Mouse (Mus musculus): ENCODE results near the gene Spata45. TPM values are rescaled to one million over a fixed set of nuclear protein-coding genes. Genes with fewer than 3 reads are reported as not detected.
"Not testable (repeated sequence)": the region's sequence is repeated elsewhere in the genome, so short reads cannot be mapped to it uniquely, and the experiment has no call there.

The Spata45 gene
- polyA plus RNA-seq, 1 experiment = 182 TPM

- Histone ChIP-seq H3K27ac (ENCODE audit: control insufficient read depth, insufficient read depth, low read depth, low read length) (no peak overlapping the region), H3K27me3 (ENCODE audit: control insufficient read depth, insufficient read depth, low read length) (no peaks in the 10 kb centered on the region), H3K36me3 (ENCODE audit: control insufficient read depth, insufficient read depth, low read length) (no peaks in the 10 kb centered on the region), H3K4me1 (ENCODE audit: control insufficient read depth, insufficient read depth, low read length) (no peaks in the 10 kb centered on the region), H3K4me3 (ENCODE audit: control insufficient read depth, low read depth, low read length) (no peak overlapping the region)
- TF ChIP-seq POLR2A (IDR thresholded peaks at IDR 0.05; ENCODE audit: control insufficient read depth, low read depth, low read length) (no peak), CTCF (IDR thresholded peaks at IDR 0.05; ENCODE audit: control insufficient read depth, insufficient read depth, insufficient replicate concordance, low read depth, low read length) (no peak)
These were observed 27.7 kb upstream of the Spata45 start for GRCm38 (mm10) chr1:191008707-191009106.

- Histone ChIP-seq H3K36me3 (ENCODE audit: control insufficient read depth, insufficient read depth, low read length) (no peaks in the 10 kb centered on the region), H3K4me1 (ENCODE audit: control insufficient read depth, insufficient read depth, low read length) (no peaks in the 10 kb centered on the region), H3K27ac (ENCODE audit: control insufficient read depth, insufficient read depth, low read depth, low read length) (no peak overlapping the region), H3K27me3 (ENCODE audit: control insufficient read depth, insufficient read depth, low read length) (no peaks in the 10 kb centered on the region), H3K4me3 (ENCODE audit: control insufficient read depth, low read depth, low read length) (no peak overlapping the region)
- TF ChIP-seq POLR2A (IDR thresholded peaks at IDR 0.05; ENCODE audit: control insufficient read depth, low read depth, low read length) = no peak
- TF ChIP-seq CTCF (IDR thresholded peaks at IDR 0.05; ENCODE audit: control insufficient read depth, insufficient read depth, insufficient replicate concordance, low read depth, low read length) = no peak
These were observed 22.2 kb upstream of the Spata45 start for GRCm38 (mm10) chr1:191014271-191014670.

GRCm38 (mm10) chr1:191019803-191020202, 16.6 kb upstream of the Spata45 start:
- Histone ChIP-seq H3K27ac (ENCODE audit: control insufficient read depth, insufficient read depth, low read depth, low read length) (no peak overlapping the region), H3K36me3 (ENCODE audit: control insufficient read depth, insufficient read depth, low read length) (no peaks in the 10 kb centered on the region), H3K4me3 (ENCODE audit: control insufficient read depth, low read depth, low read length) (no peak overlapping the region), H3K4me1 (ENCODE audit: control insufficient read depth, insufficient read depth, low read length) (no peaks in the 10 kb centered on the region), H3K27me3 (ENCODE audit: control insufficient read depth, insufficient read depth, low read length) (no peaks in the 10 kb centered on the region)
- TF ChIP-seq POLR2A (IDR thresholded peaks at IDR 0.05; ENCODE audit: control insufficient read depth, low read depth, low read length) (no peak), CTCF (IDR thresholded peaks at IDR 0.05; ENCODE audit: control insufficient read depth, insufficient read depth, insufficient replicate concordance, low read depth, low read length) (no peak)

- TF ChIP-seq CTCF (IDR thresholded peaks at IDR 0.05; ENCODE audit: control insufficient read depth, insufficient read depth, insufficient replicate concordance, low read depth, low read length) = no peak
- Histone ChIP-seq H3K27ac (ENCODE audit: control insufficient read depth, insufficient read depth, low read depth, low read length) (no peak overlapping the region), H3K36me3 (ENCODE audit: control insufficient read depth, insufficient read depth, low read length) (no peaks in the 10 kb centered on the region), H3K4me3 (ENCODE audit: control insufficient read depth, low read depth, low read length) (no peak overlapping the region), H3K4me1 (ENCODE audit: control insufficient read depth, insufficient read depth, low read length) (peaks cover 5% of the 10 kb centered on the region), H3K27me3 (ENCODE audit: control insufficient read depth, insufficient read depth, low read length) (no peaks in the 10 kb centered on the region)
These were observed 16.1 kb upstream of the Spata45 start for GRCm38 (mm10) chr1:191020217-191020924.

- TF ChIP-seq CTCF (IDR thresholded peaks at IDR 0.05; ENCODE audit: control insufficient read depth, insufficient read depth, insufficient replicate concordance, low read depth, low read length) (no peak), POLR2A (IDR thresholded peaks at IDR 0.05; ENCODE audit: control insufficient read depth, low read depth, low read length) (no peak)
These were observed 15.4 kb upstream of the Spata45 start for GRCm38 (mm10) chr1:191021016-191021415.

GRCm38 (mm10) chr1:191023140-191023539, 13.3 kb upstream of the Spata45 start:
- Histone ChIP-seq H3K4me3 (ENCODE audit: control insufficient read depth, low read depth, low read length) (no peak overlapping the region), H3K27me3 (ENCODE audit: control insufficient read depth, insufficient read depth, low read length) (no peaks in the 10 kb centered on the region), H3K4me1 (ENCODE audit: control insufficient read depth, insufficient read depth, low read length) (peaks cover 11% of the 10 kb centered on the region), H3K36me3 (ENCODE audit: control insufficient read depth, insufficient read depth, low read length) (no peaks in the 10 kb centered on the region), H3K27ac (ENCODE audit: control insufficient read depth, insufficient read depth, low read depth, low read length) (no peak overlapping the region)
- no peak for TF ChIP-seq CTCF (IDR thresholded peaks at IDR 0.05; ENCODE audit: control insufficient read depth, insufficient read depth, insufficient replicate concordance, low read depth, low read length)
- no peak for TF ChIP-seq POLR2A (IDR thresholded peaks at IDR 0.05; ENCODE audit: control insufficient read depth, low read depth, low read length)

More at GRCm38 (mm10) chr1:191021016-191021415, 15.4 kb upstream of the Spata45 start:
- Histone ChIP-seq H3K4me1 (ENCODE audit: control insufficient read depth, insufficient read depth, low read length) (peaks cover 7% of the 10 kb centered on the region), H3K27me3 (ENCODE audit: control insufficient read depth, insufficient read depth, low read length) (no peaks in the 10 kb centered on the region), H3K4me3 (ENCODE audit: control insufficient read depth, low read depth, low read length) (no peak overlapping the region), H3K36me3 (ENCODE audit: control insufficient read depth, insufficient read depth, low read length) (no peaks in the 10 kb centered on the region), H3K27ac (ENCODE audit: control insufficient read depth, insufficient read depth, low read depth, low read length) (no peak overlapping the region)

- peaks cover 11% of the 10 kb centered on the region for H3K4me1 ChIP-seq (ENCODE audit: control insufficient read depth, insufficient read depth, low read length)
- H3K4me3 ChIP-seq (ENCODE audit: control insufficient read depth, low read depth, low read length); H3K27ac ChIP-seq (ENCODE audit: control insufficient read depth, insufficient read depth, low read depth, low read length); H3K27me3 ChIP-seq (ENCODE audit: control insufficient read depth, insufficient read depth, low read length); H3K36me3 ChIP-seq (ENCODE audit: control insufficient read depth, insufficient read depth, low read length): not testable (repeated sequence)
These were observed 12.6 kb upstream of the Spata45 start for GRCm38 (mm10) chr1:191023806-191024205.
